ENCODE assay signal across 17 mouse cellular contexts in the genomic region with DNA sequence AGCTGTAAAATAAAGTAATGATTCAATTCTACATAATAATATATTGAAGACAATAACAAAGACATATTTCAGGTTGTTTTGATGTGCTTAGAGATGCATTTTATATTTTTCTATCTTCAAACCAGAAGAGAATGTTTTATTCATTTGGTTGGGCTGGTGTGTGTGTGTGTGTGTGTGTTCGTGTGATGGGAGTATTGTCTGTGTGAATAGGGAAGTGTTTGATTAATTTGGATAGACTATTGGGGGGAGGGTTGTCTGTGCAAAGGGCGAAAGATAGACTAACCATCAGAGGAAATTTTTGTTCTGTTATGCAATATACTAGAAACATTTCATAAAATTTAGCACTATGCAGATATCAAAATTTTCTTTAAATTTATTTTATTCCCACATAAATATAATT.
"Had no signal": no experiment of that assay in that cellular context is flagged by ENCODE, and none has a peak within 500 bp of the region (broad histone marks: within the 10 kb centered on the region; RNA-seq: fewer than 3 reads in every experiment).

No protein-coding gene starts in this region.

- H3K27me3 ChIP-seq: intestine, embryonic 15.5 days; kidney, embryonic 15.5 days; lung, embryonic 15.5 days; megakaryocyte, embryonic 14.5 days; neural tube, embryonic 13.5 days had no signal

- H3K36me3 ChIP-seq: intestine, embryonic 15.5 days; kidney, embryonic 15.5 days; lung, embryonic 15.5 days; neural tube, embryonic 13.5 days had no signal

- H3K27ac ChIP-seq: intestine, embryonic 15.5 days; kidney, embryonic 15.5 days; left cerebral cortex, adult 2 months; liver, embryonic 14.5 days; lung, embryonic 15.5 days had no signal

- H3K9ac ChIP-seq: intestine, embryonic 15.5 days; kidney, embryonic 15.5 days; liver, embryonic 14.5 days; liver, postnatal 0 days; lung, embryonic 15.5 days; neural tube, embryonic 13.5 days had no signal

- H3K4me3 ChIP-seq: intestine, embryonic 15.5 days; kidney, embryonic 15.5 days; left cerebral cortex, adult 2 months; lung, embryonic 15.5 days; megakaryocyte, embryonic 14.5 days; neural tube, embryonic 13.5 days had no signal

- H3K4me2 ChIP-seq: intestine, embryonic 15.5 days; kidney, embryonic 15.5 days; lung, embryonic 15.5 days; neural tube, embryonic 13.5 days had no signal

- DNase-seq: kidney, adult 11 months; kidney, adult 8-10 months; kidney, postnatal 10 days; kidney, postnatal 36 days; layer of hippocampus, postnatal 36 days; liver, postnatal 0 days; lung, postnatal 10 days; lung, postnatal 36 days; thymus, adult 18-20 months; thymus, postnatal 14 days had no signal

- H3K4me1 ChIP-seq: intestine, embryonic 15.5 days; kidney, embryonic 15.5 days; lung, embryonic 15.5 days; megakaryocyte, embryonic 14.5 days had no signal

- ATAC-seq: intestine, embryonic 15.5 days; liver, postnatal 0 days had no signal

- H3K9me3 ChIP-seq: intestine, embryonic 15.5 days; kidney, embryonic 15.5 days; lung, embryonic 15.5 days; megakaryocyte, embryonic 14.5 days; neural tube, embryonic 13.5 days had no signal
